Mouse (Mus musculus): ENCODE results near the gene Khk. TPM values are rescaled to one million over a fixed set of nuclear protein-coding genes. Genes with fewer than 3 reads are reported as not detected.

The Khk gene
- total and polyA plus RNA-seq, 3 experiments, result 37.2 to 60.3 (median 44.3) TPM

GRCm38 (mm10) chr5:30934725-30935461 lies 13.7 kb downstream of the Khk start:
- no peak for DNase-seq

DNA sequence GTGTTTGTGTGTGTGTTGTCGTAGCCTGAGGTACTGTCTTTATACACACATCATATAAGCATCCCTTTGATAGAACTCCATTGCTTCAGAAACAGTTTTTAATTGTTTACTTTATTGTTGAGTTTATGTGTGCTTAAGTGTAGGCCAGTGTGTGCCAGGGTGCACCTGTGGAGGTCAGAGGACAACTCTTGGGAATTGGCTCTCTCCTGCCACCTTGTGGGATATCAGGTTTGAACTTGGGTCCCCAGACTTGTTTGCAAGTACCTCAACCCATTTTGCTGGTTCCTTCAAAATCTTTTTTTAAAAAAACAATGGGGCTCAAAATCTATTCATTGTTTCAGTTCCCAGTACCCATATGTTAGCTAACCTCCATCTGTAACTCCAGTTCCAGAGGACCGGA lies 21.8 kb downstream of the Khk start:
- DNase-seq, result no peak

DNA sequence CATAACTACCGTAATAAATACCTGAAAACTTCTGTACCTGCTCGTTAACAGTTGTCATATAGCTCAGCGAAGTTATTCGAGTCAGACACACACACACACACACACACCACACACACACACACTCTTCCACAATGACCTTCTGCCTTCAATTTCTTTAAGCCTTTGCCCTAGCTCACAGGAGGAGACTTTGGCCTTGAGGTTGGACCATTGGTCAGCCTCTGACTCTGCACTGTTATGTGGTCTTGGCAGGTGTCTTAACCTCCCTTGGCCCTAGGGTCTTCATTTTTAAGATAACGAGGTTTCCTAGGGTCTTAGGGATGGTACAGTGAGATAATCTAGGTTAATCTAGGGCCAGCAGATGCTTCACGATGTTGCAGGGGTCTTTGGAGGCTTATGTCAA lies 23.1 kb downstream of the Khk start:
- no peak for DNase-seq

DNA sequence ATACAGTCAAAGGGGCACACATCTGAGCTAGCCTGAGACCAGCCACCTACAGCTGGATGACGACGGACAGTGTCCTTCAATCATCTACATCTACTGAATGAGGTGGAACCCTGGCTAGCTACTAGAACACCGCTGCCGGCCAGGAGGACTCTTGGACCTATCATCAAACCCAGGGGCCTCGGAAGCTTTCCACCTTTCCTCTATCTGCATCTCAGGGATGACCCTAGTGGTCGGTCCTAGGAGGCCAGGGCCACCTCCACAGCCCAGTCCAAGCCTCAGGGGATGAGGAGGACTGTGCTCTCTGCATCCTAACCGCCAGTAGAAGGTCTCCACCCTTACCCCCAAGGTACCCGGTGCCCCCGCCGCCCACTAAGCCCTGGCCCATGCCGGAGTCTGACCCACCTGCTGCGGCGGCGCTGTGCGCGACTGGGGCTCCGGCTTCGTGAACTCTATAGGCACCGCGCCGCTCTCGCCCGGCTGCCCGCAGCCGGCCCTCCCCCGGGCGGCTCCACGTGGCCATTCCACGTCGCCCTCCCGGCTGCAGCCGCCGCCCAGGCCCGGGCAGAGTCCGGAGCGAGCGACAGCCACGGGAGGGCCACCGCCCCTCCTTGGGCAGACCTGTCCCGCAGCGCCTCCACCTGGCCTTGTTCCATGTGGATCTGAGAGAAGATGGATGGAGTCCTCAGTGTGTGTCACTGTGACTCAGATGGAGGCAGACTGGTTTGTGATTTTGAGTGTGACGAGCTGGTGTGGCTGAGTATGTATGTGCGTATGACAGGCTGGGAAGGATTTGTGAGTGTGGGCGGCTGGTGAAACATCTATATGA lies 23.9 kb downstream of the Khk start, which contains the start of gene Cgref1:
Cgref1 (minus strand) TSS at position 636 of the 826 bp plus-strand sequence.
- DNase-seq, result peak; percentile 89

GRCm38 (mm10) chr5:30948620-30949019 lies 27.4 kb downstream of the Khk start:
- no peak for DNase-seq

DNA sequence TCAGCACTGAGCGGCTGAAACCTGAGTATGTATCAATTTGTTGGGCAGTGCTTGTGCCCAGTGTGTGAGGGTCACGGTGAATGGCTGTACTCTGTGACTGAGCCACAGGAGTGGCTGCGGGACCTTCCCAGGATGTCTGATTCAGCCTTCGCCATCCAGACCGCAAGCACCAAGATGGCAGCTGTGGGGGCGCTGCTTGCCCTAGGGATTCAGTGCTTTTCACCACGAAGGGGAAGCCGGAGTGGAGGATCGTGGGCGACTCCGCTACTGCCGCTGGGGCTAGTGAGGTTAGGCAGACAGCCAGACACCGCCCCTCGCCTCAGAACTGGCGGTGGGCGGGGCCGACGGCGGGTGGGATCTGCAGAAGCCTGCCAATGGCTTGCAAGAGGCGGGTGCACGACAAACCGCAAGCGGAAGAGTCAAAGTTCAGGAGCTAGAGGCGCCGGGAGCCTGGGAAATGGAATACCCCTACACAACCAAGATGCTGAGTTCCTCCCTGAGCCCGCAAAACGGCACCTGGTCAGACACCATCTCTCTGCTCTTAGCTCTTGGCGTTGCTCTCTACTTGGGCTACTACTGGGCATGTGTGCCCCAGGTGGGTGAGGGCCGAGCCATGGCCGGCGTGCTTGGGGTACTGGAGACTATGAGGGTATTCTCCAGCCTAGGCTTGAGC lies 28.6 kb downstream of the Khk start:
- peak; percentile 95 for DNase-seq

DNA sequence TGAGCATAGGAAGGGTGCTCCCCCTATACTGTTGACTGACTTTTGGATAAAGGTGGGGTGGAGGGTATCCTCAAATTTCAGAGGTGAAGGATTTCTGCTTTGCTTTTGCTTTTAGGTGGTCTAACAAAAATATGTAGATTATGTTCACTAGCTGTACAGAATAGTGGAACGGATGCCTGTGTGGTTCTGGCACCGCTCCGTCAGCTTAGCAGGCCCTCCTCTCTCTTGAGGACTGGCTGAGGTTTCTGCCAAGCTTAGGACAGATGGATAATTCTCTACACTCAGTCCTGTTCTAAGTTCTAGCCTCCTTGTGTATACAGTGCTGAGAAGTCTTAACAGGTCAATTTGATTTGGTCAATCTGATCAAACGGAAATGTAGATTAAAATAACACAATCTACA lies 29.2 kb downstream of the Khk start:
- no peak for DNase-seq

GRCm38 (mm10) chr5:30950922-30951321 lies 29.7 kb downstream of the Khk start:
- no peak for DNase-seq

DNA sequence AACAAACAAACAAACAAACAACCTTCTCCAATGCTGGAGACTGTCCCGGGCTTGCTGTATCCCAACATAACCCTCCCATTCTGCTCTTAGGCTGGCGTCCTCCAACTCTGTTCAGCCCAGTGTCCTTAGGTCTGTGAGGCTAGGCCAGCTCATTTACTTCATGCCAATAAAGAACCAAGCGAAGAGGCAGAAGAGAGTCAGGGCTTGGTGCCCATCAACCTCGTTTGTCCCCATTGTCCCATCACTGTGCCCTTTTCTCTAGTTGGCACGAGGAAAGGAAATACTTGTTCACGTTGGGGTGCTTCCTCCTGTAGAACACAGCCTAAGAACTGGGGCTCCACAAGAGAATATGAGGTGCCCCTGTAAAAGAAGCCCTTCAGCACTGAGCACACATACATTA lies 30.5 kb downstream of the Khk start:
- no peak for DNase-seq

- DNase-seq, result no peak
Measured at GRCm38 (mm10) chr5:30952551-30952950, 31.3 kb downstream of the Khk start.

DNA sequence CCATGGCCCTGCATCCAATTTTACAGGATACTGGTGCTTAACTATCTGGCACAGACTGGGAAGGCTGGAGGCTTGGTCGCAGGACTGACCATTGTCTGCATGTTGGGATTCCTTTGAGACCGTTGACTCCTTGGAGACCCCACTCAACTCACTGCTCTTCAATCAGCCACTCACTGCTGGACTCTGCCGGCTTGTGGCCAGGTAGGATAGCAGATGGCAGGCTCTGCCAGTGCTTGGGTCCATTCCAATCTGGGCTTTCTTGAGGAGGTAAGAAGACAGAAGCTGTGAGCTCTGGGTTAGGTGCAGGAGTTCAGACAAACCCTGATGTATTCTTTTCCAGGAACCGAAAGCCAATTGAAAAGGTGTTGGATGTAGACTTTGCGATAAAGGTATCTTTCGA lies 32.8 kb downstream of the Khk start:
- no peak for DNase-seq

DNA sequence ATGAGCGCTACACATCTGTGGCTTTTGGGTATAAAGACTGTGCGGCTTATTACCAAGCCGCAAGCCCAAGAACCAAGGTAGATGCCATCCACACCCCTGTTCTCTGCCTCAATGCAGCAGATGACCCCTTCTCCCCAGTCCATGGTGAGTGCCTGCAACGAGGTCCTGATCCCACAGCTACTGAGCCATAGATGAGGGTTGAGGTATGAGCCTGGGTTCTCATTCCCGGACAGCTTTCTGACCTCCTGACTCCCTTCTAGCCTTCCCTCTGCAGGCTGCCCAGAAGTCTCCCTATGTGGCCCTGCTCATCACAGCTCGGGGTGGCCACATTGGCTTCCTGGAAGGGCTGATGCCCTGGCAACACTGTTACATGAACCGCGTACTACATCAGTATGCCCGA lies 33.3 kb downstream of the Khk start:
- no peak for DNase-seq

DNA sequence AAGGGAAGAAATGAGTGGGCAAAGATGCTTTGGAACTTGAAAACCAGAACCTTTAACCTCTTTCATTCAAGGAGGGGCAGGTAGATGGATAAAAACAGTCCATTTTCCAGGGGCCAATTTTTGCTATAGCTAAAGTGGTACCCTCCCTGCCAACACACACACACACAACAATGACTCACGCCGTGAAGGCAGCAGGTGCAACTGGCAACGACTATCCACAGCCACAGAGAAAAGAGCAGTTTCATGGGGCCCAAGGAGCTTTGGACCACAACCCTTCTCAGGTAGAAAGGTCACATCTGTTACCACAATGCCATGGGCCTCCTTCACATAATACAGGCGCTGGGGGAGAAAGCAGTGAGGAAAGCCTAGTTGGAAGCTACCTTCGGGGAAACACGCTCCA lies 34.5 kb downstream of the Khk start:
- DNase-seq, result no peak

GRCm38 (mm10) chr5:30957891-30958290 lies 36.7 kb downstream of the Khk start:
- DNase-seq, result no peak

DNA sequence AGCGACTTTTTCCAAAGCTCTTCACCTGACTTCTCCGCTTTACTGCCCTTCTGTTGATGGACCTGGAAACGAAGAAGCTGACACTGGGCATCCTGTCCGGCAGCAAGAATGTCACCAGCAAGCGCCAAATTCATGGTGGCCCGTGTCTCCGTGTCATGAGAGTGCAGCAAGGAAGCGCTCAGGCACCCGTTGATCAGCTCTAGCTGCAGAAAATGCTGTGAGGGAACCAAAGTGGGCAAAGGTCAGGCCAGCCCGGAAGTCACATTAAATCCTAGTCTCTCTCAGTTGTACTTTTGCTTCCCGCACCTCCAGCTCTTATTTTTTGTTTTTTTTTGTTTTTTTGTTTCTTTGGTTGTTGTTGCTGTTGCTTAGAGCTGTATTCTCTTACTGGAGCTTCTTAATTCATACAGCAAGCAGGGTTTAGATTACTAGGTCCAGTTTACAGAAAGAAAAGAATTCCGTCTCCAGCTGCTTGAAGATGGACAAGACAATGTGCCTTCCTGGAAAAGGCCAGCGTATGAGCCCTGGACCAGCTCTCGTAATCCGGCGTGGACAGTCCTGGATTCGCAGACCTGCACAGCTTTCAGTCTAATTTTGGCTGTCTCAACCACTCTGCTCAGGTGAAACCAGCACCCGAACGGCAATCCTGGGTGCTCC lies 38.1 kb downstream of the Khk start:
- DNase-seq, result no peak

DNA sequence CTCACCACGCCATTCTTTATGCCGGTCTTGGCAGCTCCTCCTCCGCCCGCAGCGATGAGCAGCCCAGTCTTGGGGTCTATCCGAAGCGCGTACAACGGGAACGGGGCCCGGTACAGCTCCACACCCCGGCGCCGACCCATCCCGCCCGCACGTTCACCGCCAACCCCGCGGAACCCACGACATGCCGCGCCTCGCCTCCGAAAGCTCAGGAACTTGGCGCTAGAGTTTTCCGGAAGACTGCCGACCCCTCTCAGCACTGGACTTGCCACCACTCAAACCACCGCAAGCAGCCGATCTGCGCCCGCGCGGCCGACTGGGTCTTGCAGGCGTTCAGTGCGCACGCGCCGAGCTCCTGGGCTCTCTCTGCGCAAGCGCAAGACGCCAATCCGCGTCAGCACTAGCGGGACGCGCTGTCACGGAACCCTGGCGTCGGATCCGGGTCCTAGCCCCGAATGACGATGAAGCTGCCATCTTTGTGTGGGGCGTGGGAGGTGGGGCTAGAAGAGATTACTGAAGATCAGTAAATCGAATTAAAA lies 38.8 kb downstream of the Khk start, which contains the start of gene Preb:
Preb (minus strand) TSS at position 396 of the 536 bp plus-strand sequence.
- DNase-seq, result peak; percentile 99

DNA sequence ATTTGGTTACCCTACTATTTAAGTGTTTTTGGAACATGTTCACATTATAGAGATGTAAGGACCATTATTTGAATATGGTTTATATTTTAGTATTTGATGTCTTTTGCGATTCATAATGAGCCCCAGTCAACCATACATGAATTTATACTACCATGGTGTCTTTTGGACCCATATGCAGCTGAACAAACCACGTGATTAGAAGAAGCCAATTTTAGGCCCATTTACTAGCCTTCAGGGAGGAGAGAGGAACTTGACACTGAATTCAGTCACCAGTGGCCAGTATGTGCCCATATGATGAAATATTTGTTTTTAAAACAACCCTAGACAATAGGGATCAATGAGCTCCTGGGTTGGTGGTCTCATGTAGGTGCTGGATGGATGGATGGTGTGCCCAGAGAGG lies 39.6 kb downstream of the Khk start:
- DNase-seq, result no peak

GRCm38 (mm10) chr5:30961545-30962505 lies 40.6 kb downstream of the Khk start:
- DNase-seq, result no peak

DNA sequence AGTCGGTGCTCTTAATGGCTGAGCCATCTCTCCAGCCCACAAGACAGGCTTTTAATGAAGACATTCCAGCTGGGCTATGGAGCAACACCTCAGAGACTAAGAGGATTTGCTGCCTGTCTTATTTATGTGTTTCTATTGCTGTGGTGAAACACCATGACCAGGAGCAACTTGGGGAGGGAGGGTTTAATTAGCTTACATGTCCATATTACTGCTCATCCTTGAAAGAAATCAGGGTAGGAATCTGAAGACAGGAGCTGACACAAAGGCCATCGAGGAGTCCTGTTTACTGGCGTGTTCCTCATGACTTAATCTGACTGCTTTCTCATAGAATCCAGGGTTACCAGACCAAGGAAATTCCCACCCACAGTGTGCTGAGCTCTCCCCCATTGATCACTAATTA lies 42.7 kb downstream of the Khk start:
- no peak for DNase-seq

- DNase-seq, result no peak
Measured at GRCm38 (mm10) chr5:30966189-30966588, 45.0 kb downstream of the Khk start.

GRCm38 (mm10) chr5:30968416-30968815 lies 47.2 kb downstream of the Khk start, which contains the start of gene Tcf23:
TSS of gene Tcf23 (plus strand) at chr5:30968662.
- no peak for DNase-seq
